Mouse (Mus musculus) CH12.LX (cell line): ENCODE measurements at regions not wholly inside any gene's neighbourhood (a gene's known extent, or its start where the extent isn't known, plus 50 kb on each side); places are given as distances from the start of the nearest gene placed in this dataset.

ENCODE experiments used
- DNase-seq: peaks from one replicate; pipeline ENCODE4 v3.0.0-alpha.2; 2013; ENCODE audit errors: extremely low read depth
- H3K27ac ChIP-seq: 2 replicates; pipeline ENCODE4 v1.5.1; 2012; ENCODE audit warnings: low read depth, mild to moderate bottlenecking, control low read depth, moderate library complexity; ENCODE audit not compliant: insufficient read depth
- H3K27me3 ChIP-seq: replicated peaks from 2 replicates; pipeline ENCODE3; 2012; ENCODE audit warnings: inconsistent platforms
- H3K36me3 ChIP-seq, 2 experiments: replicated peaks in 1 of 2; 2 replicates each; pipeline versions ENCODE3 to v1.6.1; 2012; ENCODE audit warnings: inconsistent platforms in 1 of 2, low read length in 1 of 2, mild to moderate bottlenecking in 1 of 2, mixed read lengths in 1 of 2, moderate library complexity in 1 of 2; ENCODE audit not compliant: control insufficient read depth in 1 of 2, insufficient read depth in 1 of 2
- H3K4me1 ChIP-seq, 2 experiments: 2 replicates each; pipeline ENCODE4 v1.6.1; 2012; ENCODE audit warnings: inconsistent platforms in 1 of 2, moderate library complexity in 1 of 2; ENCODE audit not compliant: insufficient read depth in 2 of 2, control insufficient read depth in 1 of 2
- H3K4me2 ChIP-seq: 2 replicates; pipeline ENCODE4 v1.6.1; 2012; ENCODE audit warnings: low read depth, mild to moderate bottlenecking, control low read depth; ENCODE audit not compliant: poor library complexity, insufficient read depth, severe bottlenecking
- H3K4me3 ChIP-seq, 3 experiments: fragments of 150-350 bp in 1 of 3; sonication (generic) in 1 of 3; replicated peaks in 1 of 3; 2 replicates each; pipeline versions ENCODE3 to v1.5.1; 2011 to 2012; ENCODE audit warnings: low read depth in 2 of 3, low read length in 2 of 3, mild to moderate bottlenecking in 2 of 3, moderate library complexity in 2 of 3, control low read depth in 1 of 3, improper control_type of control experiment in 1 of 3, inconsistent platforms in 1 of 3, mixed read lengths in 1 of 3; ENCODE audit not compliant: poor library complexity in 1 of 3
- H3K79me2 ChIP-seq: replicated peaks from 2 replicates; pipeline ENCODE4 v1.6.1; 2012; ENCODE audit warnings: mild to moderate bottlenecking, moderate library complexity; ENCODE audit not compliant: control insufficient read depth, poor library complexity, insufficient read depth, severe bottlenecking; ENCODE audit errors: extremely low read depth
- H3K9ac ChIP-seq: 2 replicates; pipeline ENCODE4 v1.6.1; 2012; ENCODE audit warnings: low read depth, mild to moderate bottlenecking, control low read depth, moderate library complexity; ENCODE audit not compliant: insufficient read depth
- H3K9me3 ChIP-seq: replicated peaks from 2 replicates; pipeline ENCODE3; 2012; ENCODE audit warnings: low read length, inconsistent platforms, mixed read lengths
- CHD1 ChIP-seq: IDR thresholded peaks from 2 replicates; pipeline ENCODE4 v1.6.1; 2012; ENCODE audit warnings: low read depth, low read length, improper control_type of control experiment, inconsistent platforms
- CHD2 ChIP-seq: IDR thresholded peaks from 2 replicates; pipeline ENCODE4 v1.6.1; 2011; ENCODE audit warnings: low read length, improper control_type of control experiment
- CTCF ChIP-seq, 2 experiments: IDR thresholded peaks in 1 of 2; conservative IDR thresholded peaks in 1 of 2; 2 replicates each; pipeline ENCODE4 v1.5.1; 2011 to 2012; ENCODE audit warnings: low read depth in 2 of 2, low read length in 2 of 2, improper control_type of control experiment in 1 of 2, inconsistent platforms in 1 of 2, mild to moderate bottlenecking in 1 of 2, moderate library complexity in 1 of 2
- ELF1 ChIP-seq: IDR thresholded peaks from 2 replicates; pipeline ENCODE4 v1.6.1; 2014; ENCODE audit warnings: low read depth, mild to moderate bottlenecking, inconsistent platforms, low read length, improper control_type of control experiment
- EP300 ChIP-seq: IDR thresholded peaks from 2 replicates; pipeline ENCODE4 v1.6.1; 2011; ENCODE audit warnings: low read length, improper control_type of control experiment
- ETS1 ChIP-seq: conservative IDR thresholded peaks from 2 replicates; pipeline ENCODE4 v1.6.1; 2012; ENCODE audit warnings: low read depth, mild to moderate bottlenecking, inconsistent platforms, low read length, improper control_type of control experiment, moderate library complexity
- HCFC1 ChIP-seq: IDR thresholded peaks from 2 replicates; pipeline ENCODE4 v1.6.1; 2012; ENCODE audit warnings: low read depth, mild to moderate bottlenecking, inconsistent platforms, low read length, improper control_type of control experiment
- KAT2A ChIP-seq: IDR thresholded peaks from 2 replicates; pipeline ENCODE4 v1.6.1; 2012; ENCODE audit warnings: low read length, improper control_type of control experiment, inconsistent platforms; ENCODE audit not compliant: insufficient replicate concordance
- MAFK ChIP-seq: IDR thresholded peaks from 2 replicates; pipeline ENCODE4 v1.6.1; 2011; ENCODE audit warnings: low read length, improper control_type of control experiment; ENCODE audit not compliant: insufficient replicate concordance
- MAZ ChIP-seq: IDR thresholded peaks from 2 replicates; pipeline ENCODE4 v1.6.1; 2012; ENCODE audit warnings: low read depth, mild to moderate bottlenecking, inconsistent platforms, low read length, improper control_type of control experiment, moderate library complexity
- MEF2A ChIP-seq: IDR thresholded peaks from 2 replicates; pipeline ENCODE4 v1.6.1; 2014; ENCODE audit warnings: low read depth, mild to moderate bottlenecking, inconsistent platforms, low read length, improper control_type of control experiment, borderline replicate concordance
- MXI1 ChIP-seq: IDR thresholded peaks from 2 replicates; pipeline ENCODE4 v1.6.1; 2011; ENCODE audit warnings: mild to moderate bottlenecking, low read depth, low read length, improper control_type of control experiment
- MYC ChIP-seq: IDR thresholded peaks from 2 replicates; pipeline ENCODE4 v1.6.1; 2011; ENCODE audit warnings: low read depth, mild to moderate bottlenecking, improper control_type of control experiment, low read length
- NRF1 ChIP-seq: IDR thresholded peaks from 2 replicates; pipeline ENCODE4 v1.6.1; 2014; ENCODE audit warnings: low read depth, mild to moderate bottlenecking, inconsistent platforms, low read length, improper control_type of control experiment, moderate library complexity
- PAX5 ChIP-seq: IDR thresholded peaks from 2 replicates; pipeline ENCODE4 v1.6.1; 2012; ENCODE audit warnings: low read length, inconsistent platforms, mixed read lengths
- POLR2A ChIP-seq: IDR thresholded peaks from 2 replicates; pipeline ENCODE4 v1.6.1; 2011; ENCODE audit warnings: low read depth, mild to moderate bottlenecking, improper control_type of control experiment, low read length
- POLR2AphosphoS2 ChIP-seq: IDR thresholded peaks from 2 replicates; pipeline ENCODE4 v1.6.1; 2011; ENCODE audit warnings: low read depth, low read length, improper control_type of control experiment
- RAD21 ChIP-seq: IDR thresholded peaks from 2 replicates; pipeline ENCODE4 v1.6.1; 2011; ENCODE audit warnings: low read depth, mild to moderate bottlenecking, low read length, improper control_type of control experiment, moderate library complexity
- RCOR1 ChIP-seq: conservative IDR thresholded peaks from 2 replicates; pipeline ENCODE4 v1.6.1; 2012; ENCODE audit warnings: low read depth, mild to moderate bottlenecking, inconsistent platforms, low read length, improper control_type of control experiment
- SMC3 ChIP-seq: IDR thresholded peaks from 2 replicates; pipeline ENCODE4 v1.6.1; 2011; ENCODE audit warnings: low read depth, low read length, improper control_type of control experiment
- TBP ChIP-seq: conservative IDR thresholded peaks from 2 replicates; pipeline ENCODE4 v1.6.1; 2011; ENCODE audit warnings: low read depth, low read length, improper control_type of control experiment
- TCF12 ChIP-seq: IDR thresholded peaks from 2 replicates; pipeline ENCODE4 v1.6.1; 2014; ENCODE audit warnings: low read depth, mild to moderate bottlenecking, inconsistent platforms, low read length, improper control_type of control experiment
- UBTF ChIP-seq: IDR thresholded peaks from 2 replicates; pipeline ENCODE4 v1.6.1; 2012; ENCODE audit warnings: low read depth, mild to moderate bottlenecking, inconsistent platforms, low read length, improper control_type of control experiment, moderate library complexity
- USF1 ChIP-seq: IDR thresholded peaks from 2 replicates; pipeline ENCODE4 v1.6.1; 2014; ENCODE audit warnings: low read depth, mild to moderate bottlenecking, inconsistent platforms, low read length, improper control_type of control experiment
- ZKSCAN1 ChIP-seq: IDR thresholded peaks from 2 replicates; pipeline ENCODE4 v1.6.1; 2012; ENCODE audit warnings: low read depth, inconsistent platforms, low read length, improper control_type of control experiment, borderline replicate concordance
- ZNF384 ChIP-seq: IDR thresholded peaks from 2 replicates; pipeline ENCODE4 v1.6.1; 2012; ENCODE audit warnings: low read depth, low read length, improper control_type of control experiment, inconsistent platforms
- dilution Hi-C: fragments of 300-500 bp; cut with MboI; formaldehyde crosslinking; loops from 2 replicates; pipeline ENCODE4 v1.14.3; 2020; ENCODE audit warnings: low sequenced_read_pairs; ENCODE audit not compliant: extremely low pct_unique_long_range_greater_than_20kb, extremely low pct_ligation_motif_present
- in situ Hi-C: fragments of 300-500 bp; cut with MboI; formaldehyde crosslinking; loops from 3 replicates; pipeline ENCODE4 v1.14.3; 2019; ENCODE audit warnings: low sequenced_read_pairs, low pct_ligation_motif_present, low pct_unique_long_range_greater_than_20kb, mixed read lengths

GRCm38 (mm10) chr8:18536059-18536458 lies 442.0 kb downstream of the Defb40 start:
- TF ChIP-seq POLR2A (no peak), TCF12 (no peak), CTCF (conservative IDR thresholded peaks at IDR 0.05 in 1 of 2, IDR thresholded peaks at IDR 0.05 in 1 of 2; ENCODE audit: low read depth in 2 of 2, low read length in 2 of 2) (no peak), MAZ (no peak)
- peaks cover 0 to 7% of the 10 kb centered on the region in 2 experiments; a peak in 2 of 4 replicates for H3K4me1 ChIP-seq
- no peak overlapping the region for H3K27ac ChIP-seq
- H3K36me3 ChIP-seq, result no peaks in the 10 kb centered on the region
- no peak overlapping the region for H3K4me3 ChIP-seq
- no peaks in the 10 kb centered on the region for H3K79me2 ChIP-seq
- dilution Hi-C loops, result no loop called here
- H3K4me2 ChIP-seq, result no peak overlapping the region
- no peak for DNase-seq
- peaks cover 3% of the 10 kb centered on the region for H3K9me3 ChIP-seq
- in situ Hi-C loops, result no loop called here
- no peak overlapping the region for H3K9ac ChIP-seq
- H3K27me3 ChIP-seq, result peaks cover 30% of the 10 kb centered on the region

DNA sequence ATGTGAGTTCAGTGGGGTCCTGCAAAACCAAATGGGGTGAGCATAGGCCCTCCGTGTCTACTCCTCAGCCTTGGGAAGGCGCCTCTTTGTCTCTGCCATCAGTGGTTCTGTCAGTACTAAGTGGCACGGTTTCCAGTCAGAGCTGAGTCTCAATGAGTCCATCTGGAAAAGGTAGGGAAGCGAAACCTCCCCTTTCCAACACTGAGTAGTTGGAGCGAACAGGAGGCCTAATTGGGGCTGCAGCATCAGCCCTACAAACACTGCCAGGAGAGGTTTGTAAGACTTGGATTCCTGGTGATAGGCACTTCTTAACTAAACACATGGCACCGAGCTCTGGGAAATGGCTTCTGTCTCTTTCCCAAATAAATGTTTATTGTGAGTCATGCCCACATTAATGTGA lies 449.9 kb downstream of the Defb40 start:
- H3K36me3 ChIP-seq, result no peaks in the 10 kb centered on the region
- TF ChIP-seq RCOR1 (no peak), ZNF384 (no peak), TBP (no peak), RAD21 (no peak), EP300 (no peak), ELF1 (no peak), CHD2 (no peak), PAX5 (no peak), POLR2AphosphoS2 (no peak)
- H3K79me2 ChIP-seq, result no peaks in the 10 kb centered on the region
- no peak for DNase-seq
- H3K9ac ChIP-seq, result no peak overlapping the region
- in situ Hi-C loops (no loop called here), dilution Hi-C loops (no loop called here)
- H3K9me3 ChIP-seq, result no peaks in the 10 kb centered on the region
- peaks cover 74% of the 10 kb centered on the region for H3K27me3 ChIP-seq
- no peak overlapping the region for H3K27ac ChIP-seq
- H3K4me2 ChIP-seq, result no peak overlapping the region
- peaks cover 0 to 7% of the 10 kb centered on the region in 2 experiments; a peak in 2 of 4 replicates for H3K4me1 ChIP-seq
- no peak overlapping the region for H3K4me3 ChIP-seq

- Histone ChIP-seq H3K27ac (no peak overlapping the region), H3K9ac (no peak overlapping the region), H3K36me3 (no peaks in the 10 kb centered on the region), H3K79me2 (no peaks in the 10 kb centered on the region), H3K27me3 (peaks cover 75% of the 10 kb centered on the region), H3K9me3 (no peaks in the 10 kb centered on the region), H3K4me1 (no peaks in the 10 kb centered on the region), H3K4me3 (no peak overlapping the region), H3K4me2 (peak overlapping the region; percentile 15; the same call in 1 of the 2 replicates)
- DNase-seq, result no peak
- dilution Hi-C loops, result no loop called here
- in situ Hi-C loops, result no loop called here
- TF ChIP-seq CTCF (conservative IDR thresholded peaks at IDR 0.05 in 1 of 2, IDR thresholded peaks at IDR 0.05 in 1 of 2; ENCODE audit: low read depth in 2 of 2, low read length in 2 of 2) (peak in 1 of 2 experiments; percentile 61; a peak in 2 of 4 replicates), HCFC1 (no peak), PAX5 (no peak), MXI1 (no peak), USF1 (no peak), TCF12 (no peak), UBTF (no peak), EP300 (no peak), ETS1 (no peak), ZKSCAN1 (no peak), MAFK (no peak), POLR2A (no peak), NRF1 (no peak), MYC (no peak), MAZ (no peak), ZNF384 (no peak), RAD21 (peak; percentile 34), SMC3 (peak; percentile 29), MEF2A (no peak), KAT2A (no peak), CHD1 (no peak)
These were observed 465.6 kb downstream of the Defb40 start for GRCm38 (mm10) chr8:18512409-18512808.
